Mouse (Mus musculus) hindbrain, embryonic 10.5 days (tissue): ENCODE results near the gene Stx3. TPM values are rescaled to one million over a fixed set of nuclear protein-coding genes. Genes with fewer than 3 reads are reported as not detected.

Source experiments
- DNase-seq: peaks from one replicate; pipeline ENCODE4 v3.0.0-alpha.2; 2017; ENCODE audit warnings: low spot score
- H3K27ac ChIP-seq: fragments of 300-500 bp; sonication (generic); 2 replicates; pipeline ENCODE4 v1.5.1; 2016; ENCODE audit warnings: mild to moderate bottlenecking, moderate library complexity
- H3K27me3 ChIP-seq: fragments of 300-500 bp; sonication (generic); 2 replicates; pipeline ENCODE4 v1.6.1; 2016; ENCODE audit warnings: mild to moderate bottlenecking; ENCODE audit not compliant: poor library complexity, insufficient read depth, severe bottlenecking
- H3K36me3 ChIP-seq: fragments of 300-500 bp; sonication (generic); 2 replicates; pipeline ENCODE4 v1.6.1; 2016; ENCODE audit warnings: mild to moderate bottlenecking, moderate library complexity
- H3K4me1 ChIP-seq: fragments of 300-500 bp; sonication (generic); replicated peaks from 2 replicates; pipeline ENCODE4 v1.6.1; 2016; ENCODE audit warnings: mild to moderate bottlenecking
- H3K4me3 ChIP-seq: fragments of 300-500 bp; sonication (generic); 2 replicates; pipeline ENCODE4 v1.5.1; 2016; ENCODE audit warnings: mild to moderate bottlenecking, moderate library complexity
- H3K9me3 ChIP-seq: fragments of 300-500 bp; sonication (generic); 2 replicates; pipeline ENCODE4 v1.6.1; 2016; ENCODE audit warnings: mild to moderate bottlenecking, moderate library complexity
- WGBS: fragments of 180-500 bp; shearing (Covaris S2); methylation state at CpG from one replicate; pipeline ENCODE4 v1.1.7; 2016; 5-methylcytosine and 5-hydroxymethylcytosine counted together
- polyA plus RNA-seq: library from polyadenylated mRNA; unstranded; fragments of >200 nt; fragmentation: Nextera tagmentation; extraction: Ambion mirVana; gene quantifications from 2 replicates; pipeline ENCODE4 v1.2.1, GENCODE M21; 2016

The Stx3 gene
- polyA plus RNA-seq = 5.8 and 8.7 TPM in 2 replicates

DNA sequence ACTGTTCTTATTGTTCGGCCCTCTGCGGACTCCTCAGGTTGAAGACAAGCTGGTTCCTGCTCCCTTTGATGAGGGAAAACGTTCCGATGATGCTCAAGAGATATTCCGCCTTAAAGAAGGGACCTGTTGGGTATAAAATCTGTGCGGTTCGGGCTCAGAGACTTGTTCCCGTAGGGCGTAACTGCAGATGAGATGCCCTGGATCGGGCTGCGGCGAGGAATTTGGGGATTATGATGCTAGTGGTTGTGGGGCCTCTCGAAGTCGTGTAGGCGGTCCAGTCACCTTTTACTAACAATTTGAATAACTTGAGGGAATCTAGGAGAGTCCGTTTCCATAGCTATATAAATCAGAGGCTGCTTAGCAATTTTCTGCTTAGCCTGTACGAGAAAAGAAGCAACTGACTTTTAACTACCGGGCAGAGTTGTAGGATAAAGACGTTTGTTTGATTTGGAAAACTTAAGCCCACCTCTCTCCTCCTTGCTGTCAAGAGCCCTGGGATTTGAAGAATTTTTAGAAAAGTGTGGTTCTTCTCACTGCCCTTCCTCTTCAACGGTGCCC, at the start of gene Stx3:
TSS of gene Stx3 (minus strand) at position 261 of the 558 bp plus-strand sequence.
- peak; percentile 28 for DNase-seq

GRCm38 (mm10) chr19:11867837-11868236, 48.6 kb upstream of the Stx3 start:
- Histone ChIP-seq H3K27me3 (no peaks in the 10 kb centered on the region), H3K4me1 (no peaks in the 10 kb centered on the region), H3K36me3 (no peaks in the 10 kb centered on the region), H3K4me3 (no peak overlapping the region), H3K27ac (no peak overlapping the region), H3K9me3 (peaks cover 6% of the 10 kb centered on the region; the same call in 1 of the 2 replicates)
- WGBS = 83% methylated on average over 2 of the region's 2 CpGs
- no peak for DNase-seq

More for the DNA sequence above, at the start of gene Stx3:
- no peaks in the 10 kb centered on the region for H3K9me3 ChIP-seq
- peak within 1 kb of the TSS; percentile 72 for H3K4me3 ChIP-seq
- H3K4me1 ChIP-seq = peaks cover 20% of the 10 kb centered on the region
- no peaks in the 10 kb centered on the region for H3K36me3 ChIP-seq
- under 1% methylated on average over 20 of the region's 20 CpGs for WGBS
- H3K27me3 ChIP-seq = peaks cover 57% of the 10 kb centered on the region
- H3K27ac ChIP-seq = peak within 1 kb of the TSS; percentile 79

DNA sequence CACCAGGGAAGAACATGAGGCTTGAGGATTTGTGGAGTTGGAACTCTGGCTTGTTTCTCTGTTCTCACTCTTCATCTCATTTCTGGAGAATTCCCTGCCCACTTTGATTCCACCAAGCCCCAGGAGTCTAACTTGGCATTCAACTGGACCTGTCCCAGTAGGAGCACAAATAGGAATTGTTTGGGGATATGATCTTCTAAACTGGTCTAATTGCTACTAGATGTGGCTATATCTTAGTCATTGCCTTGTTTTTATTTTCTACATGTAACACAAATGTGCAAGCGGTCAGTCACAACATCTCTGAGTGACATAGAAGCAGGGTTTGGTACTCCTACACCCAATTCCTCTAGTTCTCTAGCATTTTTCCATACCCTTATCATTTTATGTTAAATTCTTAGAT, 41.8 kb upstream of the Stx3 start, which contains the start of gene Olfr1418:
TSS of gene Olfr1418 (minus strand) at position 101 of the 400 bp plus-strand sequence.
- Histone ChIP-seq H3K9me3 (no peaks in the 10 kb centered on the region), H3K27ac (no peak within 1 kb of the TSS), H3K27me3 (no peaks in the 10 kb centered on the region), H3K4me1 (no peaks in the 10 kb centered on the region), H3K4me3 (no peak within 1 kb of the TSS), H3K36me3 (no peaks in the 10 kb centered on the region)
- DNase-seq = no peak
- WGBS = 96% methylated on average over 1 of the region's 1 CpGs

GRCm38 (mm10) chr19:11856506-11856905, 37.3 kb upstream of the Stx3 start:
- no peak for DNase-seq
- H3K9me3 ChIP-seq = no peaks in the 10 kb centered on the region
- H3K4me1 ChIP-seq = no peaks in the 10 kb centered on the region
- H3K4me3 ChIP-seq = no peak overlapping the region
- H3K36me3 ChIP-seq = no peaks in the 10 kb centered on the region
- WGBS = 81% methylated on average over 6 of the region's 6 CpGs
- no peak overlapping the region for H3K27ac ChIP-seq
- H3K27me3 ChIP-seq = no peaks in the 10 kb centered on the region

- H3K4me1 ChIP-seq = no peaks in the 10 kb centered on the region
- 90% methylated on average over 2 of the region's 2 CpGs for whole genome bisulfite sequencing
Observed at GRCm38 (mm10) chr19:11854821-11855220, 35.6 kb upstream of the Stx3 start.

DNA sequence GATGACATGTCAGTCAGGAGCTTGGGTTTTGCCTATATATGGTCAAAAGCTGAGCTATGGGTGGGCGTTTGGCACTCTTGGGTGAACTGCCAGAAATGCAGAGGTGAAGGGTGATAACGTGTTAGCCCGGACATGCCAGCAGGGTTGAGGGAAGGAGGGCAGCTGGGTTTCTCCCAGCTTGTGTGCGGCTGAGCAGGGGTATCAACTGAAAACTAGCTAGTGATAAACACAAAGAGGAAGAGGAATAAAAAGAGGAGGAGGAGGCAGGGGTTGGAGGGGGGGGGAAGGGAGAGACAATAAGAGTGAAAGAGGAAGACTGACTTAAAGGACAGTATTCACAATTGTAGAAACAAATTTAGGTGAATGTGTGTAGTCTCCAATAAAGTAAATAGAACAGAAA, 33.4 kb upstream of the Stx3 start:
- no peaks in the 10 kb centered on the region for H3K27me3 ChIP-seq
- no peaks in the 10 kb centered on the region for H3K4me1 ChIP-seq
- no peaks in the 10 kb centered on the region for H3K9me3 ChIP-seq
- 68% methylated on average over 4 of the region's 4 CpGs for WGBS
- no peaks in the 10 kb centered on the region for H3K36me3 ChIP-seq
- H3K27ac ChIP-seq = no peak overlapping the region
- no peak overlapping the region for H3K4me3 ChIP-seq
- no peak for DNase-seq

More at GRCm38 (mm10) chr19:11854821-11855220, 35.6 kb upstream of the Stx3 start:
- Histone ChIP-seq H3K27me3 (no peaks in the 10 kb centered on the region), H3K36me3 (no peaks in the 10 kb centered on the region), H3K4me3 (no peak overlapping the region), H3K27ac (no peak overlapping the region), H3K9me3 (no peaks in the 10 kb centered on the region)
- no peak for DNase-seq

DNA sequence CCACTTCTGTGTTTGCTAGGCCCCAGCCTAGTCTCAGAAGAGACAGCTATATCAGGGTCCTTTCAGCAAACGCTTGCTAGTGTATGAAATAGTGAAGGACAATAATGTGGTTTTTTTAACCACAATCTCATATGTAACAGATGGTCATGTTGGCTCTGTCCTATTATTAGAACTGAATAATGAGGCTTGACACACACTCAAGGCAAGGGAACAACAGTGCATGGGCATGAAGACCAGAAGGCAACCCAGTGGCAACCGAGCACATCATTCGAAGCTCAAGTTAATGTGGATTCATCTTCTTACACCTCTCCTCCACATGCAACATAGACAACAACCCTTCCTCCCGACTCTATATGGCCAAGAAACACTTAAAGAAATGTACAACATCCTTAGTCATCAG, 27.1 kb upstream of the Stx3 start:
- Histone ChIP-seq H3K36me3 (no peaks in the 10 kb centered on the region), H3K9me3 (no peaks in the 10 kb centered on the region), H3K4me1 (no peaks in the 10 kb centered on the region), H3K27me3 (no peaks in the 10 kb centered on the region), H3K27ac (no peak overlapping the region), H3K4me3 (no peak overlapping the region)
- WGBS = 86% methylated on average over 4 of the region's 4 CpGs
- DNase-seq = no peak

DNA sequence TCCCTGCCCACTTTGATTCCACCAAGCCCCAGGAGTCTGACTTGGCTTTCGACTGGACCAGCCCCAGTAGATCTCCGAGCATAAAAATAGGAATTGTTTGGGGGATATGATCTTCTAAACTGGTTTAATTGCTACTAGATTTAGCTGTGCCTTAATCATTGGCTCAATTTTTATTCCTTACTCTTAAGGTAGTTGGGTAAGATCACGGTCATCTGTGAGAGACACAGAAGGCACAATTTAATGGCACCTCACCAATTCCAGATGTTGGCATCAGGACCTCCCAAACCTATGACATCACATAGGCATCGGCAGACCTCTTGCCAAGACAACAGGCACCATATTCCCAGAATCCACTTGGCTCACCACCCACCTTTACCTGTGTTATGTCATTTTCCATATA, 19.9 kb upstream of the Stx3 start, which contains the start of gene Olfr1417:
TSS of gene Olfr1417 (minus strand) at position 101 of the 400 bp plus-strand sequence.
- Histone ChIP-seq H3K36me3 (no peaks in the 10 kb centered on the region), H3K9me3 (no peaks in the 10 kb centered on the region), H3K27me3 (no peaks in the 10 kb centered on the region), H3K4me1 (no peaks in the 10 kb centered on the region), H3K4me3 (no peak within 1 kb of the TSS), H3K27ac (no peak within 1 kb of the TSS)
- DNase-seq = no peak
- WGBS = 87% methylated on average over 4 of the region's 4 CpGs

DNA sequence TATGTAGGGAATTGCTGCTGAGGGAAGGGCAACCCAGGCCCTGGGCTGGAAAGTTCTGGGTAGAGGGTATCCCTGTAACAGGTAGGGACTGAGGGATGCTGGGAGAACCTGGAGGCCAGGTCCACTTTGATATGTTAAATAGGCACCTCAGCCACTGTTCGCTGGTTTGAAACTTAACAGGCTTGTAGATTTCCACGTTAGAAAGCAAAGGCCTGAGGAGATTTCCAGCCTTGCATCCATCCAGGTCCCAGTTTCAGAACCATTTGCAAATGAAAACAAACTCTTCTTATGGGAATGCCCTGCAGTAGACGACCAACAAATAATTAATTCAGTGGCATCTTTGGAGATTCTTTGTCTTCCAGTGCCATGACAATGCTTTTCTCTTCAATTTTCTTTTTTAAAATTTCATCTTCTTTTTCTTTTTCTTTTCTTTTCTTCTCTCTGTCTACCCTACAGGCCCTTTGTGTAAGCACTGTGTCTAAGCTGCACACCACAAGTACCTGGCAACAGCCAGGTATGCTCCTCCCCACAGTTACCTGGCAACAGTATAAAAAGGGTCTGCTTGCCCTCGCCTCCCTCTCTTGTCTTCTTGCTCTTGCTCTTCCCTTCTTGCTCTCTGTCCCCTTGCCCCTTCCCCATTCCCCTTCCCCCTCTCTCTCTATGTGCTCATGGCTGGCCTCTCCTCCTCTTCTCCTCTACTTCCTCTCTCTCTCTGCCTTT, 4.3 kb upstream of the Stx3 start:
- Histone ChIP-seq H3K4me3 (no peak overlapping the region), H3K4me1 (peaks cover 13% of the 10 kb centered on the region), H3K9me3 (no peaks in the 10 kb centered on the region), H3K36me3 (no peaks in the 10 kb centered on the region), H3K27me3 (peaks cover 18% of the 10 kb centered on the region), H3K27ac (no peak overlapping the region)
- 26% methylated on average over 4 of the region's 4 CpGs for WGBS
- DNase-seq = no peak

- peaks cover 49% of the 10 kb centered on the region for H3K27me3 ChIP-seq
- no peaks in the 10 kb centered on the region for H3K36me3 ChIP-seq
- H3K9me3 ChIP-seq = no peaks in the 10 kb centered on the region
- 34% methylated on average over 6 of the region's 6 CpGs for WGBS
- H3K4me1 ChIP-seq = peaks cover 20% of the 10 kb centered on the region
- peak overlapping the region; percentile 72 for H3K4me3 ChIP-seq
- H3K27ac ChIP-seq = no peak overlapping the region
- no peak for DNase-seq
Observed at GRCm38 (mm10) chr19:11820211-11820610, 1.0 kb upstream of the Stx3 start.

GRCm38 (mm10) chr19:11819800-11820199, 597 bp upstream of the Stx3 start:
- no peaks in the 10 kb centered on the region for H3K9me3 ChIP-seq
- H3K36me3 ChIP-seq = no peaks in the 10 kb centered on the region
- no peak overlapping the region for H3K27ac ChIP-seq
- peaks cover 53% of the 10 kb centered on the region for H3K27me3 ChIP-seq
- peaks cover 20% of the 10 kb centered on the region for H3K4me1 ChIP-seq
- peak overlapping the region; percentile 72 for H3K4me3 ChIP-seq
- peak; percentile 88 for DNase-seq
- WGBS = under 1% methylated on average over 15 of the region's 15 CpGs

DNA sequence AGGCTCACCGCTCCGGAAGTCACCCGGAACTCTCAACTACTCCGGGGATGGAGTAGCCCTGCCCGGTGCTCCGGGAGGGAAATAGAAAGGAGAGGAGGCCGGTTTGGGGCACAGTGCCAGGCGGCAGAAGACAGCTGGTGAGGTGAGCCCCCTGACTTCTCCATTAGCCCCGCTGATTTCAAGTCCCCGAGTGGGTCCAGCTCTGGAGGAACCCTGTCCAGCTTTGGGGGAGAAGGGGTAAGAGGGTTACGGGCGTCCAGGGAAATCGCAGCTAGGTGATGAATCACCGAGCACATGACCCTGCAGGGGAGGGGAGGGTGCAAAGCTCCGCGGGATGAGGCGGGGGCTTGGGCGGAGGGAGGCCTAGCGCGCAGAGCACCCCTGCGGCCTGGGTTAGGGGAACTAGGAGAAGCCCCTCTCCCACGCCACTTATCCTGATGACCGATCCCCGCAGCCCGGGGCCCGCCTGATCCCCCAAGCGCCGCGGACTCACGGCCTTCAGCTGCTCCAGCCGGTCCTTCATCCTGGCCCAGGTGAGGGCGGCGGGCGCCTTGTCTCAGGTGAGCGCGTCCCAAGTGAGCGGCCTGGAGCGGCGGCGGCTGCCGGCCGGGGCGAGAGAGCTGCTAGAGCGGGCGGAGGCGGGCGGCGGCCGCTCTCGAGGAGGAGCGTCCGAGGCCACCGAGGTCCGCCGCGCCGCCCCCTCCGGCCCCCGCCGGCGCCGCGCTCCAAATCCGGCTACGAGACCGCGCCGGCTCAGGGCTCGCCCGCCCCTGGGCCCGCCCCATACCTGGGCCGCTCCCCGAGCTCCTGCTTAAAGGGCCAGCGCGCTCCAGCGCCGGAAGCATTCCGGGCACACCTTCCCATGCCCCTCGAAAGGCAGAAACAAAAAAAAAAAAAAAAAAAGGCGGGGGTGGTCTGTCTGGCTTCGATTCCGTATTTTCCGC, 732 bp downstream of the Stx3 start:
- H3K36me3 ChIP-seq = no peaks in the 10 kb centered on the region
- H3K27ac ChIP-seq = peak overlapping the region; percentile 79
- H3K27me3 ChIP-seq = peaks cover 57% of the 10 kb centered on the region
- H3K9me3 ChIP-seq = no peaks in the 10 kb centered on the region
- H3K4me1 ChIP-seq = peaks cover 23% of the 10 kb centered on the region
- DNase-seq = peak; percentile 45
- WGBS = under 1% methylated on average over 78 of the region's 83 CpGs
- peak overlapping the region; percentile 72 for H3K4me3 ChIP-seq
